Mouse (Mus musculus) ES-E14 (cell line): ENCODE measurements at regions not wholly inside any gene's neighbourhood (a gene's known extent, or its start where the extent isn't known, plus 50 kb on each side); places are given as distances from the start of the nearest gene placed in this dataset.

Experiments
- CHD2 ChIP-seq: IDR thresholded peaks from 2 replicates; pipeline ENCODE4 v1.6.1; 2014; ENCODE audit warnings: mild to moderate bottlenecking, low read depth, low read length, inconsistent platforms
- HCFC1 ChIP-seq: IDR thresholded peaks from 2 replicates; pipeline ENCODE4 v1.6.1; 2012; ENCODE audit warnings: low read length, inconsistent platforms, borderline replicate concordance; ENCODE audit not compliant: insufficient read depth
- MAFK ChIP-seq: IDR thresholded peaks from 2 replicates; pipeline ENCODE4 v1.6.1; 2014; ENCODE audit warnings: mild to moderate bottlenecking, low read depth, low read length, inconsistent platforms; ENCODE audit not compliant: insufficient read depth
- ZC3H11A ChIP-seq: IDR thresholded peaks from 2 replicates; pipeline ENCODE4 v1.6.1; 2012; ENCODE audit warnings: low read depth, mild to moderate bottlenecking, inconsistent platforms, low read length, borderline replicate concordance

DNA sequence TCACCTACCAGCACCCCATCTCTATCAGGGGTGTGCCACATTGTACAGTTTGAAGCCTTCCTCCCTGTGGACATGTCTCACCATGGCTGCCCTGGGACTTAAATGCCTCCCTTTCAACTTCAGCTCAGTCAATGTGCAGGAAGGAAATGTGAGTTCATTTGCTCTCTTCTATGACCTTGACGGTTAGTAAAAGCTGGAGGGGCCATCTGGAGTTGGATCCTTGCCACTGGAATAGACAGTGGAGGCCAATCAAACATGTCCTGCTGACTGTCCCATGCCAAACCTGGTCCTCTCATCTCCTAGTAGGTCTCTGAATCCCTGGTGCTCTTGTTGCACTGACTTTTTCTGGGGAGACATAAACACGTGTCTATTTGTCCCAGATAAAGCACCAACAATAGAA, 220.2 kb downstream of the Abcc12 start:
- TF ChIP-seq HCFC1 (no peak), MAFK (no peak), ZC3H11A (no peak), CHD2 (no peak)
